Mouse (Mus musculus): ENCODE data around the gene Ccdc28a.
A peak's percentile ranks its signal among the peaks of the same experiment; 100 is the strongest.

DNA sequence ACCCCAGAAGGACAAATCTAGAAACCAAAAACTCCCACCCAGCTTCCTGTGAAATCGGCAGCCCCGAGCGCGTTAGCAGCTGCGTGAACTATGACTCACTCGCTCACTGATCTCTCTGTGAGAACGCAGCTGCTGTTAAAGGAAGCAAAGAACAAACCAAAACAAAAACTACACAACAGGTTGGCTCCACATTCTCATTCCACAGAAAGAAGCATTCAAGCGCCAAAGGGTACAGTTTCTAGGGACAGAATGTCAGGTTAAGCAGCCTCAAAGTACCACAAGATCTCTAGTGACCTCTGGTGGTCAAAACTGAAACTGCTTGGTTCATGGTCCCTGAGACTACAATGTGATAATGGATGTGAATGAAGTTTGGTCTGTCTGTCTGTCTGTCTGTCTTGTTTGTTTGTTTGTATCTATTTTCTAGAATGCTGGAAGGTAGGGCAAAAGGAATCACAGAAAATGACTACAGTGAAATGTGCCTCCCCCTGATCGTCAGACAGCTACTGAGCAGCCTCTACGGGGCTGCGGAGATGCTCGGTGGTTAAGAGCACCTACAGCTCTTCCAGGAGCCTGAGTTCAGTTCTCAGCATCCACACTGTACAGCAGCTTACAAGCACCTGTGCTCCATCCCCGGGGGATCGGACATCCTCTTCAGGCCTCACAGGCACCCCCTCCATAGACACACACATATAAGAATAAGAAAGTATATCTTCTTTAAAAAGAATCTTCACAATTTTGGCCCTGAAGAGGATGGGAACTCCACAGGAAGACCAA, 37.4 kb downstream of the Ccdc28a start:
- peak; percentile 84 for TF ChIP-seq CTCF (IDR thresholded peaks at IDR 0.05; ENCODE audit: extremely low read depth, insufficient read depth, low read length)
- no peak for TF ChIP-seq POLR2A (IDR thresholded peaks at IDR 0.05; ENCODE audit: extremely low read depth, insufficient read depth, low read length)

Data from cortical plate, adult 2 months (tissue).